Mouse (Mus musculus) olfactory bulb, adult 2 months (tissue): ENCODE data around the gene M1ap.

Experiments
- CTCF ChIP-seq: fragments of 200-500 bp; IDR thresholded peaks from 2 replicates; pipeline ENCODE4 v1.5.1; 2012; ENCODE audit warnings: low read depth, mild to moderate bottlenecking, low read length, moderate library complexity; ENCODE audit not compliant: insufficient read depth
- POLR2A ChIP-seq: fragments of 200-500 bp; IDR thresholded peaks from 2 replicates; pipeline ENCODE4 v1.6.1; 2012; ENCODE audit warnings: mild to moderate bottlenecking, low read depth, low read length, moderate library complexity; ENCODE audit not compliant: insufficient read depth

- TF ChIP-seq CTCF = no peak
- no peak for TF ChIP-seq POLR2A
Measured at GRCm38 (mm10) chr6:83037188-83037587, 90.5 kb downstream of the M1ap start.
